Mouse (Mus musculus) MEL (cell line): ENCODE measurements at regions not wholly inside any gene's neighbourhood (a gene's known extent, or its start where the extent isn't known, plus 50 kb on each side); places are given as distances from the start of the nearest gene placed in this dataset.

Experiments used
- DNase-seq: peaks from one replicate; pipeline ENCODE4 v3.0.0; 2011; ENCODE audit warnings: low read depth, low spot score
- H3K27ac ChIP-seq: 2 replicates; pipeline ENCODE4 v1.5.1; 2012; ENCODE audit warnings: low read depth, mild to moderate bottlenecking, control low read depth, low read length, moderate library complexity; ENCODE audit not compliant: control insufficient read depth
- H3K27me3 ChIP-seq, 2 experiments: fragments of 150-350 bp in 1 of 2; sonication (generic) in 1 of 2; 2 replicates each; pipeline ENCODE4 v1.6.1; 2012; ENCODE audit warnings: low read length in 2 of 2, mild to moderate bottlenecking in 2 of 2, improper control_type of control experiment in 1 of 2, moderate library complexity in 1 of 2; ENCODE audit not compliant: insufficient read depth in 2 of 2, control insufficient read depth in 1 of 2
- H3K36me3 ChIP-seq, 2 experiments: 2 replicates each; pipeline ENCODE4 v1.6.1; 2012 to 2014; ENCODE audit warnings: low read length in 2 of 2, improper control_type of control experiment in 1 of 2, inconsistent platforms in 1 of 2, mild to moderate bottlenecking in 1 of 2; ENCODE audit not compliant: insufficient read depth in 2 of 2, control insufficient read depth in 1 of 2
- H3K4me1 ChIP-seq, 2 experiments: fragments of 150-350 bp in 1 of 2; sonication (generic) in 1 of 2; 2 replicates each; pipeline ENCODE4 v1.6.1; 2012; ENCODE audit warnings: low read length in 2 of 2, improper control_type of control experiment in 1 of 2, mild to moderate bottlenecking in 1 of 2; ENCODE audit not compliant: insufficient read depth in 2 of 2, control insufficient read depth in 1 of 2
- H3K4me3 ChIP-seq, 2 experiments: fragments of 150-350 bp in 1 of 2; sonication (generic) in 1 of 2; 2 replicates each; pipeline ENCODE4 v1.5.1; 2012; ENCODE audit warnings: low read depth in 2 of 2, low read length in 2 of 2, mild to moderate bottlenecking in 2 of 2, moderate library complexity in 2 of 2, control low read depth in 1 of 2, improper control_type of control experiment in 1 of 2; ENCODE audit not compliant: control insufficient read depth in 1 of 2, insufficient read depth in 1 of 2
- H3K79me2 ChIP-seq: 2 replicates; pipeline ENCODE4 v1.6.1; 2012; ENCODE audit warnings: mild to moderate bottlenecking, low read length, moderate library complexity; ENCODE audit not compliant: control insufficient read depth, poor library complexity, insufficient read depth
- H3K9ac ChIP-seq: 2 replicates; pipeline ENCODE4 v1.6.1; 2012; ENCODE audit warnings: low read depth, mild to moderate bottlenecking, control low read depth, low read length, moderate library complexity; ENCODE audit not compliant: control insufficient read depth, poor library complexity, severe bottlenecking
- H3K9me3 ChIP-seq: fragments of 150-350 bp; sonication (generic); replicated peaks from 2 replicates; pipeline ENCODE4 v1.6.1; 2012; ENCODE audit warnings: mild to moderate bottlenecking, low read length, improper control_type of control experiment, moderate library complexity; ENCODE audit not compliant: insufficient read depth
- CHD1 ChIP-seq: IDR thresholded peaks from 2 replicates; pipeline ENCODE4 v1.6.1; 2012; ENCODE audit warnings: low read depth, mild to moderate bottlenecking, inconsistent platforms, low read length, improper control_type of control experiment
- CTCF ChIP-seq, 3 experiments: IDR thresholded peaks in 2 of 3; conservative IDR thresholded peaks in 1 of 3; 2 replicates each; pipeline ENCODE4 v1.5.1; 2011 to 2012; ENCODE audit warnings: low read length in 3 of 3, low read depth in 2 of 3, mild to moderate bottlenecking in 2 of 3, improper control_type of control experiment in 1 of 3, inconsistent platforms in 1 of 3, mixed read lengths in 1 of 3, moderate library complexity in 1 of 3; ENCODE audit not compliant: control insufficient read depth in 1 of 3, insufficient read depth in 1 of 3, poor library complexity in 1 of 3, severe bottlenecking in 1 of 3
- ELF1 ChIP-seq: IDR thresholded peaks from 2 replicates; pipeline ENCODE4 v1.6.1; 2014; ENCODE audit warnings: low read depth, mild to moderate bottlenecking, inconsistent platforms, low read length, improper control_type of control experiment, moderate library complexity
- JUND ChIP-seq: IDR thresholded peaks from 2 replicates; pipeline ENCODE4 v1.6.1; 2011; ENCODE audit warnings: low read depth, mild to moderate bottlenecking, improper control_type of control experiment, low read length
- KAT2A ChIP-seq: conservative IDR thresholded peaks from 2 replicates; pipeline ENCODE4 v1.6.1; 2012; ENCODE audit warnings: low read depth, low read length, improper control_type of control experiment, inconsistent platforms
- MAFK ChIP-seq: IDR thresholded peaks from 2 replicates; pipeline ENCODE4 v1.6.1; 2011; ENCODE audit warnings: low read depth, mild to moderate bottlenecking, low read length, improper control_type of control experiment, borderline replicate concordance
- MAX ChIP-seq: IDR thresholded peaks from 2 replicates; pipeline ENCODE4 v1.6.1; 2011; ENCODE audit warnings: low read length, improper control_type of control experiment
- MYB ChIP-seq: IDR thresholded peaks from 2 replicates; pipeline ENCODE4 v1.6.1; 2011; ENCODE audit warnings: mild to moderate bottlenecking, low read depth, low read length, improper control_type of control experiment
- POLR2A ChIP-seq, 2 experiments: IDR thresholded peaks; 2 replicates each; pipeline ENCODE4 v1.6.1; 2011 to 2012; ENCODE audit warnings: low read length in 2 of 2, mild to moderate bottlenecking in 2 of 2, control low read depth in 1 of 2, improper control_type of control experiment in 1 of 2, low read depth in 1 of 2, moderate library complexity in 1 of 2; ENCODE audit not compliant: control insufficient read depth in 1 of 2, insufficient read depth in 1 of 2, poor library complexity in 1 of 2
- RAD21 ChIP-seq: IDR thresholded peaks from 2 replicates; pipeline ENCODE4 v1.6.1; 2011; ENCODE audit warnings: mild to moderate bottlenecking, low read depth, low read length, improper control_type of control experiment
- RCOR1 ChIP-seq: IDR thresholded peaks from 2 replicates; pipeline ENCODE4 v1.6.1; 2012; ENCODE audit warnings: low read depth, mild to moderate bottlenecking, inconsistent platforms, low read length, improper control_type of control experiment
- SIN3A ChIP-seq: IDR thresholded peaks from 2 replicates; pipeline ENCODE4 v1.6.1; 2012; ENCODE audit warnings: low read length, improper control_type of control experiment, inconsistent platforms
- SMC3 ChIP-seq: IDR thresholded peaks from 2 replicates; pipeline ENCODE4 v1.6.1; 2011; ENCODE audit warnings: low read depth, low read length, improper control_type of control experiment
- TBP ChIP-seq: IDR thresholded peaks from 2 replicates; pipeline ENCODE4 v1.8.0; 2011; ENCODE audit warnings: low read depth, low read length, improper control_type of control experiment
- UBTF ChIP-seq: IDR thresholded peaks from 2 replicates; pipeline ENCODE4 v1.6.1; 2012; ENCODE audit warnings: low read depth, mild to moderate bottlenecking, inconsistent platforms, low read length, improper control_type of control experiment, moderate library complexity, borderline replicate concordance; ENCODE audit not compliant: insufficient read depth
- USF2 ChIP-seq, 2 experiments: IDR thresholded peaks; 2 replicates each; pipeline ENCODE4 v1.6.1; 2011 to 2012; ENCODE audit warnings: improper control_type of control experiment in 2 of 2, low read length in 2 of 2, borderline replicate concordance in 1 of 2, inconsistent platforms in 1 of 2, low read depth in 1 of 2, mild to moderate bottlenecking in 1 of 2; ENCODE audit not compliant: insufficient read depth in 1 of 2
- ZC3H11A ChIP-seq: IDR thresholded peaks from 2 replicates; pipeline ENCODE4 v1.6.1; 2012; ENCODE audit warnings: low read depth, mild to moderate bottlenecking, inconsistent platforms, low read length, improper control_type of control experiment

DNA sequence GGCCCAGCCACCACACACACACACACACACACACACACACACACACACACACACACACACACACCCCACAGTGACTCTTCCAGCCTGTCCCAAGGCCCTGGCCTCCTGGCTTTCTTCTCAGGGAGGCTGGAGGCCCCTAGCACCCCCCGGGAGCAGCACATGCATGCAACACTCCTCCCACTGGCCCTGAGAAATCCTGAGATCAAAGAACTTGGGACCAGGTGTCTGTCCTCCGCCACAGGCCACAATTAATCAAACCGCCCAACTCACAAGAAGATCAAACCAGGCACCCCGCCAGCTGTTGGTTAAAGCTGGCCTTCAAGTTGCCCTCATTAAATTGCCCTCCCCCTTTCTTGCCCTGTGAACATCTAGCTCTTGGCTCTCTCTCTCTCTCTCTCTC, 143.8 kb upstream of the Zfp703 start:
- no peak overlapping the region for H3K9ac ChIP-seq
- no peaks in the 10 kb centered on the region for H3K4me1 ChIP-seq
- no peaks in the 10 kb centered on the region; the same call in 1 of the 2 replicates for H3K9me3 ChIP-seq
- DNase-seq: no peak
- no peak overlapping the region for H3K4me3 ChIP-seq
- TF ChIP-seq UBTF (no peak), ELF1 (no peak)
- no peaks in the 10 kb centered on the region for H3K79me2 ChIP-seq
- H3K27me3 ChIP-seq: no peaks in the 10 kb centered on the region
- no peak overlapping the region for H3K27ac ChIP-seq
- no peaks in the 10 kb centered on the region for H3K36me3 ChIP-seq

DNA sequence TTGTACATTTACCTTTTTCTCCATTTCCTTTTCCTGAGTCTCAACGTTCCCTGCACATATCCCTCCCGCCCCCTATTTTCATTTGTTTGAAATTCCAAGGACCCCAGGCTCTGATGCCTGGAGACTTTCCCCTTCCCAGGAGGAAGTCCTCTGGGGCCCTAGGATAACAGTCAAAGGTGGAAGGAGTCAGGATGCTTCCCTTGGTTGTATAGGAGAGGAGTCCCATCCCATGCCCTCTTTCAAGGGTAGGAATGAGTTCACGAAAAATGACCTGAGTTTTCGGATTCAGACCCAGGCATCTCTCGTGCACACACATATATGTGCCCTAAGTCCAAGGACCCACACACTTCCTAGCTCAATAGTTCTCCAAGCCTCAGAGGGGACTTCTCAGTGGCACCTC, 143.3 kb upstream of the Zfp703 start:
- no peaks in the 10 kb centered on the region; the same call in 1 of the 2 replicates for H3K9me3 ChIP-seq
- no peaks in the 10 kb centered on the region for H3K79me2 ChIP-seq
- no peak overlapping the region for H3K4me3 ChIP-seq
- TF ChIP-seq TBP: no peak
- no peak for TF ChIP-seq JUND
- TF ChIP-seq CTCF (IDR thresholded peaks at IDR 0.05 in 2 of 3, conservative IDR thresholded peaks at IDR 0.05 in 1 of 3; ENCODE audit: control insufficient read depth in 1 of 3, insufficient read depth in 1 of 3, low read depth in 2 of 3, low read length in 3 of 3, poor library complexity in 1 of 3, severe bottlenecking in 1 of 3): no peak
- TF ChIP-seq MYB: no peak
- TF ChIP-seq ELF1: no peak
- TF ChIP-seq RCOR1: no peak
- TF ChIP-seq SMC3: no peak
- TF ChIP-seq USF2 (IDR thresholded peaks at IDR 0.05; ENCODE audit: borderline replicate concordance in 1 of 2, insufficient read depth in 1 of 2, low read depth in 1 of 2, low read length in 2 of 2): no peak
- TF ChIP-seq MAFK: no peak
- TF ChIP-seq ZC3H11A: no peak
- TF ChIP-seq CHD1: no peak
- TF ChIP-seq KAT2A: no peak
- no peak for TF ChIP-seq SIN3A
- no peak for TF ChIP-seq RAD21
- no peak for DNase-seq
- H3K36me3 ChIP-seq: no peaks in the 10 kb centered on the region
- no peak overlapping the region for H3K9ac ChIP-seq
- no peak overlapping the region for H3K27ac ChIP-seq
- H3K4me1 ChIP-seq: no peaks in the 10 kb centered on the region
- no peaks in the 10 kb centered on the region for H3K27me3 ChIP-seq

DNA sequence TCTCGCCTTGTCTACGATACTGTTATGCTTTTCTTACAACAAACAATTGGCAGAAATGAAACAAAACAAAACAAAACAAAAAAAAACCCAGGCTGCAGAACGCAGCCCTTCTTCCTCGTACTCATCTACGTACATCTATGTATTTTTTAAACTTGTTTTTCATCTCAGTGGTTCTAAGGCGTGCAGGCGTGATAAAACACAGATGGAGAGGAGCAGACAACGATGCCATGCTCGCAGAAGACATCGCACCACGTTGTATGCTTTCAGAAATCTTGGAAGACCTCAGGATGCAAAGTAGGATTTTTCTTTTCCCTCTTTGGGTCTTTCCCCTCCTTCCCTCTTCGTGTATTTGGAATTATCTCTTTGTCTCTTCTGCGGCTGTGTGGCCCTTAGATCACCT, 142.5 kb upstream of the Zfp703 start:
- Histone ChIP-seq H3K9ac (no peak overlapping the region), H3K9me3 (no peaks in the 10 kb centered on the region; the same call in 1 of the 2 replicates), H3K4me1 (no peaks in the 10 kb centered on the region), H3K36me3 (no peaks in the 10 kb centered on the region), H3K27me3 (no peaks in the 10 kb centered on the region), H3K79me2 (no peaks in the 10 kb centered on the region), H3K4me3 (no peak overlapping the region), H3K27ac (no peak overlapping the region)
- DNase-seq: no peak
- TF ChIP-seq MAX (no peak), POLR2A (IDR thresholded peaks at IDR 0.05; ENCODE audit: control insufficient read depth in 1 of 2, insufficient read depth in 1 of 2, low read depth in 1 of 2, low read length in 2 of 2, poor library complexity in 1 of 2) (no peak), JUND (no peak), SMC3 (no peak)
